Mouse (Mus musculus) right cerebral cortex, postnatal 14 days (tissue): ENCODE data around the gene Zbtb41.
A peak's percentile ranks its signal among the peaks of the same experiment; 100 is the strongest.
"Not testable (repeated sequence)": the region's sequence is repeated elsewhere in the genome, so short reads cannot be mapped to it uniquely, and the experiment has no call there.

Experiments used
- DNase-seq: peaks from one replicate; pipeline ENCODE4 v3.0.0; 2022

Zbtb41 gene

GRCm38 (mm10) chr1:139421875-139422791, at the start of gene Zbtb41:
TSS of gene Zbtb41 (plus strand) at chr1:139422288.
- peak; percentile 83 for DNase-seq

- DNase-seq, result no peak
Observed at GRCm38 (mm10) chr1:139375900-139376299, 46.2 kb upstream of the Zbtb41 start.

DNA sequence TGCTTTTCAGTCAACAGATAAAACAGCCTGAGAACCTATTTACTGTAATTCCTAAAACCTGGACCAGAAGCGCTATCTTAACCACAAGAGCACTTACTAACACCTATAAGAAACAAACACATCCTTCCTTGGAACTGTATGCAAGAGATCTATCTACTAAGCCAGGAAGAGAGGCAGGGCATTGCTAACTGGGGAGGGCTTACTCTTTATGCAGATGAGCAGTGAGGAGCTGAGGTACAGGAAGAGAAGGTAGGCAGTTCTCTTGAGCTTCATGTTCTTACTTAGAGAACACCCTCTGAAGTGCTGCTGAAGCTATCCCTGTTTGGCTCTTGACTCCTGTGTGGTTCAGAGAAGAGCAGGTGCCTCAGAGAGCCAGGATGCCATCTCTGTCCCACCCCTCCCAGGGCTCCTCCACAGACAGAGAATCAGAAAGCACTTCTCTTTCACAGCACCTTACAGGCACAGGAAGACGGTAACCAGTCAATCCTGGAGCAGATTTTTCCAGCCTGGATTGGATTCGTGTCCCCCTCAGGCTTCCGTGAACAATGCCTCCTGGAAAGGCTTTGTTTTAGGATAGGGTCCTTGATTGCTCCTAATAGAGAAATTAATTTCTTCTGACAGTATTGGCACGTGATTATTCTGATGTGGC, 45.3 kb upstream of the Zbtb41 start, which contains the start of gene Crb1:
TSS of gene Crb1 (minus strand) at position 463 of the 649 bp plus-strand sequence.
- DNase-seq, result no peak

GRCm38 (mm10) chr1:139378861-139379620, 43.0 kb upstream of the Zbtb41 start:
- no peak for DNase-seq

DNA sequence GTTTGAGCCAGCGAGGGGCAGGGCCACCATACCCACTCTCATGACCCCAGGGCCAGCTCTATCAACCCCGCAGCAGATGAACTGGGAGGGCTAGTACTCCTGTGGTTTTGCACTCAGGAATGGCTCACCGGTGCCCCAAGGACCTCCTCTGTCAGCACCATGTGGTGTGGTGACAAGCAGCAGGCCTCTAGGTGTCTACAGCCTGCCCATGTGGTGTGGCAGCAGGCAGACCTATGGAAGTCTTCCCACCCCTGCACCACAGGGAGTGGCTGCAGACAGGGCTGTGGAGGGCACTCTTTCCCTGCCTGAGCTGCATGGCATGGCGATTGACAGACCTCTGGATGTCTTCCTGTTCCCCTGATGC, 42.5 kb upstream of the Zbtb41 start:
- DNase-seq, result no peak

GRCm38 (mm10) chr1:139391747-139392146, 30.3 kb upstream of the Zbtb41 start:
- DNase-seq, result no peak

- DNase-seq, result no peak
Observed at GRCm38 (mm10) chr1:139396589-139396988, 25.5 kb upstream of the Zbtb41 start.

- no peak for DNase-seq
Observed at GRCm38 (mm10) chr1:139405766-139406165, 16.3 kb upstream of the Zbtb41 start.

DNA sequence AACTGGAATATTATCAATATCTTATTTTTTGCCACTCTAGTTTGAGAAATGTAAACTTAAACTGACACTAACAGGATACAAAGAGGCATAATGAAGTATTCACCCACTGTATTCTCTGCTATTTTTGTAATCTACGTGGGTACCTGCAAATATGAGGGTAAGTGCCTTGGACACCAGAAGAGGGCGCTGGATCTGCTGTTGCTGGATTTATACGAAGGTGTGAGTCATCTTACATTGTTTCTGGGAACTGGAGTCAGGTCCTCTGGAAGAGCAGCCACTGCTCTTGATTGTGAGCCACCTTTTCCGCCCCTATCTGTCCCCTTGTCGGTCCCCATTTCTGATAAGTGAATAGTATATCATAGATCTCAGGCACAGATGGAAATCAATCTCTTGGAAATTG, 14.4 kb upstream of the Zbtb41 start:
- no peak for DNase-seq

GRCm38 (mm10) chr1:139412365-139412764, 9.7 kb upstream of the Zbtb41 start:
- DNase-seq, result not testable (repeated sequence)

DNA sequence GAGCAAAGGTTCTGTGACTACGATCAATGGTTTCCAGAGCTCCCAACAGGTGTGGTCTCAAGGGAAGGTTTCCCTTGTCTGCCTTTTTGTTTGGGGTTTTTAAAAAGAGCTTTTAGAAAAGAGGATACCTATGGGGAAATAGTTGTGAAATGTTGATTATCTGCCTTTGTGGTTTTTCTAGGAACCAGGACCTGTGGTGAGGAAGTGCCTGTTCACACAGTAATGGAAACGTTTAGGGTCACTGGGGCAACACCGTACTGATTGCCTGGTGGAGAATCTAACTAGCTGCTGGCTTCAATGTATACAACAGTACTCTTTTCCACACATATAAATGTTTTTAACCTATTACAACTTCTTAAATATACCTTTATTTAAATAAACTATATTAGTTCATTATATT, 8.6 kb upstream of the Zbtb41 start:
- DNase-seq, result no peak

GRCm38 (mm10) chr1:139421521-139421874, 590 bp upstream of the Zbtb41 start:
- DNase-seq, result no peak

GRCm38 (mm10) chr1:139422941-139423340, 853 bp downstream of the Zbtb41 start:
- DNase-seq, result no peak

- DNase-seq, result no peak
Observed at GRCm38 (mm10) chr1:139423931-139424330, 1.8 kb downstream of the Zbtb41 start.

GRCm38 (mm10) chr1:139425006-139425405, 2.9 kb downstream of the Zbtb41 start:
- no peak for DNase-seq

DNA sequence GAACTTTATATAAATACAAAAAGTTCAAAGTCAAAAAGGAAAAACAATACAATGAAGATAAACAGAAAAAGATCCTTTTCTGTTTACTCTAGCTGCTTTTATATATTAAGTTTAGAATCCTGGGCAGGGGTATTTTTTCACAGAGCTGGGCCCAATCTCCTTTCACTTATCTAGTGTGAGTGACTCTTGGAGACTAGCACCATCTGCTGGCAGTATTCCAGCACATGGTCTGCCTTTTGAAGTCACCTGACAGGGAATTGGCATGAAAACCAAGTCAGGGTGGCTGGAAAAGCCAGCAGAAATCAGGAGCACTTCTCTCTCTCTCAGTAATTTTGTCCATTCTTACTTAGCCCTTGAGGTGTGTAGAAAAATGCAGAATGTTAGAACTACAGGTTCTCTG, 16.3 kb downstream of the Zbtb41 start:
- peak; percentile 31 for DNase-seq

DNA sequence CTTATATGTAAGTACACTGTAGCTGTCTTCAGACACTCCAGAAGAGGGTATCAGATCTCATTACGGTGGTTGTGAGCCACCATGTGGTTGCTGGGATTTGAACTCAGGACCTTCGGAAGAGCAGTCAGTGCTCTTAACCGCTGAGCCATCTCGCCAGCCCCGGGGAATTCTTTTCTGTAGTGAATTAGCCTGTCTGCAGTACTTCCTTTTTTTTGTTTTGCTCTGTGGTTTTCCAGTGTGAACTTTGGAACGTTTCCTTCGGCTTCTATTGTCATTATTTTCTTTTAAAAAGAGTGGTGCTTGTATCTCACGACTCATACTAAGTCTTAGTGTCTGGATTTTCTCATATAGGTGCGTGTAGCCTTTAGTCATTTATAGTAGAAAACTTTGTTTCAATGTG, 21.0 kb downstream of the Zbtb41 start:
- not testable (repeated sequence) for DNase-seq

- peak; percentile 83 for DNase-seq
Observed at GRCm38 (mm10) chr1:139454340-139455225, 32.5 kb downstream of the Zbtb41 start, which contains the start of gene Aspm. TSS of gene Aspm (plus strand) at chr1:139454772.

GRCm38 (mm10) chr1:139455226-139455869, 33.3 kb downstream of the Zbtb41 start:
- no peak for DNase-seq

DNA sequence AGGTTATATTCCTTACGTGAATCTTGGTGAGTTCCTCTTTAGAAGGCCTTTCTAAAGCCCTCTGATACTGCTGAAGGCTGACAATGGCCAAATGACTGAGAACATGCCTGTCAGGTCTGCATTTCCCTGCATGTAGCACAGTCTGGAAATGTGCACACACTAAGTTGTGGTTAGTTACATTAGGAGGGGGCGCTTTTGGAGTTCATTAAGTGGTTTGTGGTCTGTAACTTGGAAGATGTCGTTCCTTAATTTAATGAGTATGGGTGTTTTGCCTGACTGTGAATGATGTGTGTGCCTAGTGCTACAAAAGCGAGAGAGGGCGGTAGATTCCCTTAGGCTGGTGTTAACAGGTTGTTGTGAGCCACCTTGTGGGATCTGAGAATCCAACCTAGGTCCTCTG, 38.7 kb downstream of the Zbtb41 start:
- DNase-seq, result no peak

GRCm38 (mm10) chr1:139465936-139466335, 43.8 kb downstream of the Zbtb41 start:
- DNase-seq, result no peak

GRCm38 (mm10) chr1:139478898-139479297, 56.8 kb downstream of the Zbtb41 start:
- DNase-seq, result peak; percentile 26
